Mouse (Mus musculus) embryonic facial prominence, embryonic 10.5 days (tissue): Measurements from ENCODE around the gene Ddx39. TPM values are rescaled to one million over a fixed set of nuclear protein-coding genes. Genes with fewer than 3 reads are reported as not detected.

Experiments
- DNase-seq: peaks from one replicate; pipeline ENCODE4 v3.0.0-alpha.2; 2017; ENCODE audit warnings: low spot score
- H3K27ac ChIP-seq: fragments of 300-500 bp; sonication (generic); replicated peaks from 2 replicates; pipeline ENCODE4 v1.5.1; 2016; ENCODE audit warnings: mild to moderate bottlenecking
- H3K27me3 ChIP-seq: fragments of 300-500 bp; sonication (generic); replicated peaks from 2 replicates; pipeline ENCODE4 v1.6.1; 2016; ENCODE audit warnings: low read depth, mild to moderate bottlenecking; ENCODE audit not compliant: poor library complexity, severe bottlenecking
- H3K36me3 ChIP-seq: fragments of 300-500 bp; sonication (generic); replicated peaks from 2 replicates; pipeline ENCODE4 v1.6.1; 2016; ENCODE audit warnings: mild to moderate bottlenecking, moderate library complexity
- H3K4me1 ChIP-seq: fragments of 300-500 bp; sonication (generic); 2 replicates; pipeline ENCODE4 v1.6.1; 2016
- H3K4me3 ChIP-seq: fragments of 300-500 bp; sonication (generic); 2 replicates; pipeline ENCODE4 v1.5.1; 2016; ENCODE audit warnings: mild to moderate bottlenecking, moderate library complexity
- H3K9me3 ChIP-seq: fragments of 300-500 bp; sonication (generic); 2 replicates; pipeline ENCODE4 v1.6.1; 2016; ENCODE audit warnings: mild to moderate bottlenecking
- WGBS: fragments of 180-500 bp; shearing (Covaris S2); methylation state at CpG from one replicate; pipeline ENCODE4 v1.1.7; 2016; 5-methylcytosine and 5-hydroxymethylcytosine counted together
- polyA plus RNA-seq: library from polyadenylated mRNA; unstranded; fragments of >200 nt; fragmentation: Nextera tagmentation; extraction: Ambion mirVana; gene quantifications from 2 replicates; pipeline ENCODE4 v1.2.1, GENCODE M21; 2016

The Ddx39 gene
- polyA plus RNA-seq, 1 experiment from 2014 or later, result 286 TPM

DNA sequence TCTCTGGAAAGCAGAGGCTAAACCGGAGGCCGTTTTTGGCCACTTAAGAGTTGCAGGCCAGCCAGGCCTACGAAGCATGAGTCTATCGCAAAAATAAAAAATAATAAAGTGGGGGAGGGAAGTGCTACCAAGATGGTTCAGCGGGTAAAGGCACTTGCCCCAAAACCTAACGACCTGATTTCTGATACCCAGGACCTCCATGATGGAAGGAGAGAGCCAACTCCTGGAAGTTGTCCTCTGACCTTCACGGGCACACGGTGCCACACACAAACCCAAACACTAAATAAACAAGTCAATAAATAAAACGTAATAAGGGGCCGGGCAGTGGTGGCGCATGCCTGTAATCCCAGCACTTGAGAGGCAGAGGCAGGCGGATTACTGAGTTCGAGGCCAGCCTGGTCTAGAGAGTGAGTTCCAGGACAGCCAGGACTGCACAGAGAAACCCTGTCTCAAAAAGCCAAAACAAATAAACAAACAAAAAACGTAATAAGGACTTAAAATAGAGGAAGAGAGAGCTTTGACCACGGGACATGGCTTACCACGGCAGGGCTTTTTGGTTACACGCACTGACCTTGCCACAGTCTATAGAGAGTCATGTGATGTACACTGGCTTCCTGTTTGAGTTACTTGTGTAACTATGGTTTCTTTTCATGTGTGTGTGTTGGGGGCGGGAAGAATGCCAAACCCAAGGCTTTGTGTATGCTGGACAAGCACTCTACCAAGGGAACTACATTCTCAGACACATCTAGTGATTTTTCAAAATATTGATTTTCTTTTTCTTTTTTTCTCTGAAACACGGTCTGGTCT is 27.1 kb downstream of the Ddx39 start:
- Histone ChIP-seq H3K27ac (no peak overlapping the region), H3K4me3 (peak overlapping the region; percentile 62)
- WGBS, result 73% methylated on average over 19 of the region's 19 CpGs

DNA sequence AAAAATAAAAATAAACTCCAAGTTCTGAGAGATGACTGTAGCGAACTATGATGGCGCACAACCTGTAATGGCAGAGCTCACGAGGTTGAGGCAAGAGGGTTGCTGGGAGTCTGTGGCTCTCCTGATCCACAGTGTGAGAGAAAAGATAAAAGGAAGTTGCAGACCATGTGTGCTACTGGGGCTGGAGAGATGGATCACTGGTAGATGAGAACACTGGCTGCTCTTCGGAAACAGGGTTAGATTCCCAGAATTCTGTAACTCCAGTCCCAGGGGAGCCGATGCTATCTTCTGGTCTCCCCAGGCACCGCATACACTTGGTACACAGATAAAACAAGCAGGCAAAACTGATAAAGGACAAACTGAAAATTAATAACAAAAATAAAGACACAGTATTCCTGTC is 28.0 kb downstream of the Ddx39 start:
- H3K36me3 ChIP-seq, result no peaks in the 10 kb centered on the region
- peaks cover 84% of the 10 kb centered on the region for H3K27me3 ChIP-seq
- no peak overlapping the region for H3K4me3 ChIP-seq
- H3K27ac ChIP-seq, result no peak overlapping the region
- no peaks in the 10 kb centered on the region for H3K9me3 ChIP-seq
- DNase-seq, result no peak
- 94% methylated on average over 6 of the region's 6 CpGs for WGBS
- peaks cover 44% of the 10 kb centered on the region for H3K4me1 ChIP-seq

More for the DNA sequence above, 27.1 kb downstream of the Ddx39 start:
- H3K27me3 ChIP-seq, result peaks cover 75% of the 10 kb centered on the region
- peaks cover 3% of the 10 kb centered on the region; the same call in 1 of the 2 replicates for H3K9me3 ChIP-seq
- H3K4me1 ChIP-seq, result peaks cover 42% of the 10 kb centered on the region
- no peaks in the 10 kb centered on the region for H3K36me3 ChIP-seq
- DNase-seq, result no peak

DNA sequence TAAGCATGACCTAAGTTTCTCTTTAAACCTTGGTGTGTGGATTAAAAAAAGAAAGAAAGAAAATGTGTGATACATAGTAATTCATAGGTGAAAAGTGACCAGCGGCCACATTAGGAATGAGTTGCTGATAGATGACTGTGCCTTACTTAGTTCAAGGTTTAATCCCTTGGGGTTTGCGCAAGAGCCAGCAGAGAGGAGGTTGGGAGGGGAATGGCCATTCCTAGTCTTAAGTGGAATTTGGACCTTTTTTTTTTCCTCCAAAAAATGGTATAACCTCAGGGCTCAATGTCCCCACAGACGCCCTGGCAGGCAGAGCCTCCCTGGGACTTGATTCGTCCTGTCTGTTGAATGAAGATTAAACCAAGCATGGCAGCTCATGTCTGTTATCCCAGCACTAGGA is 29.1 kb downstream of the Ddx39 start:
- no peak overlapping the region for H3K27ac ChIP-seq
- DNase-seq, result no peak
- WGBS, result 77% methylated on average over 4 of the region's 4 CpGs

DNA sequence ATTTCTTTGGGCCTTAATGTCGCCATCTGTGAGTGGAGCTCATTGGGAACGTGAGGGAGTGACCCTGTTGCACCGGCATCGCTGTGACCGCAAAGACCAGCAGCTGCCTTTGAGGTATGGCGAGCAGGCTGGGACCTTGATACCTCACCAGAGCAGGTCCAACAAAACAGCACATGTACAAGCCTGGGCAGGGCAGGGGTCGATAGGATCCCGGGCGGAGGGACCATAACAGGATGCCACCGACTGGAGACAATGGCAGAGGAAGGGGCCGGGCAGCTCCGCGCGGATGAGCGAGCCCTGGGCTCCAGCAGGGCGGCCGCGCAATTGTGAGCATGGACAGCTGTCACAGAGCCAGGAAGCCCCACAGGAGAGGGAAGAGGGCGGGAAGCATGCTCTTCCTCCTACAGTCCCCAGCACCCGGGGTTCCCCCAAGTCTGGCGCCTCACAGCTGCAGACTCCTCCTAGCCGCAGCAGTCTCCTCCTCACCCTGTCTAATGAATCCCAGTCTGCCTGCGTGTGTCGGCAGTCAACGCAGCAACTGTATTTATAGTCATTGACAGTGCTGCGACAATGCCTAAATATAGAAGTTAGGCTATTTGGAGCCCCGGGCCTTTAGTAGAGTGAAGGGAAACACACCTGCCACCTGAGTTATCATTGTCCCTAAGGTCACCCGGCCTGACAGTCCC is 32.8 kb downstream of the Ddx39 start:
- H3K9me3 ChIP-seq, result no peaks in the 10 kb centered on the region
- peak overlapping the region; percentile 68 for H3K27ac ChIP-seq
- H3K36me3 ChIP-seq, result no peaks in the 10 kb centered on the region
- peak overlapping the region; percentile 58 for H3K4me3 ChIP-seq
- DNase-seq, result peak; percentile 61
- peaks cover 24% of the 10 kb centered on the region for H3K4me1 ChIP-seq
- H3K27me3 ChIP-seq, result peaks cover 55% of the 10 kb centered on the region
- WGBS, result 2% methylated on average over 28 of the region's 28 CpGs

More for the DNA sequence above, 29.1 kb downstream of the Ddx39 start:
- Histone ChIP-seq H3K27me3 (peaks cover 88% of the 10 kb centered on the region), H3K9me3 (no peaks in the 10 kb centered on the region), H3K36me3 (no peaks in the 10 kb centered on the region), H3K4me3 (no peak overlapping the region), H3K4me1 (peaks cover 44% of the 10 kb centered on the region)

DNA sequence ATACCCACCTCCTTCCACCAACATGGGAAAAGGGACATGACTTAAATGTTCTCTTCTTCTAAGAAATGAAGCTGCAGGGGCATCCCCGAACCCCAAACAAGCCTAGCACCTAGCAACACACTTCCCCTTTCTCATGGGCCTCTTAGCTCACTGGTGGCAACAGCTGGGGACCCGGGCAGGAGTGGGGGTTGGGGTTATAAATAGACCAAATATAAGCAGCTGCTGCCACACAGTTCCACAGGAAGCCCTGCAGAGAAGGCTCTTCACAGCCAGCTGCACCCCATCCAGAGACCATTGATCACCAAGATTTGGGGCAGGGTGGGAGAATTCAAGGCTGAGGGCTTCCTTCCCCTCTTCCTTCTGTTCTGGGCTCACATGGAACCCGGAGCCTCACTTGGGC is 33.7 kb downstream of the Ddx39 start:
- H3K27ac ChIP-seq, result no peak overlapping the region
- H3K36me3 ChIP-seq, result no peaks in the 10 kb centered on the region
- 61% methylated on average over 3 of the region's 3 CpGs for WGBS
- no peak overlapping the region for H3K4me3 ChIP-seq
- peaks cover 52% of the 10 kb centered on the region for H3K27me3 ChIP-seq
- peaks cover 24% of the 10 kb centered on the region for H3K4me1 ChIP-seq
- DNase-seq, result no peak
- H3K9me3 ChIP-seq, result no peaks in the 10 kb centered on the region

DNA sequence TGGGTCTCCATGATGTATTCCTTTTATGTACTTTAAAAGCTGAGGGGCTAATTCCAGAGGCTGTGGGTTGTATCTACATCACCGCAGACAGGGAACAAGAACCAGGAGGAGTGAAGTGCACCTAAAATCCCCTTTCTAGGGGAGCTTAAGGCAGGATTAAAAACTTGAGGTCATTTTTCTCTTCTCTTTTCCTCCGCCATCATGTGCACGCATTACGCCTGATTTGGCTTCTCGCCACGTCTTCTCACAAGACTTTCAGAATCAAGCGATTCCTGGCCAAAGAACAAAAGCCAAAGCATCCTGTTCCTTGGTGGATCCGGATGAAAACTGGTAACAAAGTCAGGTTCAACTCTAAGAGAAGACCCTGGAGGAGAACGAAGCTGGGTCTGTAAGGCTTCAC is 34.3 kb downstream of the Ddx39 start:
- Histone ChIP-seq H3K27ac (no peak overlapping the region), H3K36me3 (no peaks in the 10 kb centered on the region), H3K4me3 (no peak overlapping the region), H3K9me3 (no peaks in the 10 kb centered on the region), H3K27me3 (peaks cover 51% of the 10 kb centered on the region), H3K4me1 (peaks cover 24% of the 10 kb centered on the region)
- 92% methylated on average over 9 of the region's 9 CpGs for WGBS
- DNase-seq, result no peak

DNA sequence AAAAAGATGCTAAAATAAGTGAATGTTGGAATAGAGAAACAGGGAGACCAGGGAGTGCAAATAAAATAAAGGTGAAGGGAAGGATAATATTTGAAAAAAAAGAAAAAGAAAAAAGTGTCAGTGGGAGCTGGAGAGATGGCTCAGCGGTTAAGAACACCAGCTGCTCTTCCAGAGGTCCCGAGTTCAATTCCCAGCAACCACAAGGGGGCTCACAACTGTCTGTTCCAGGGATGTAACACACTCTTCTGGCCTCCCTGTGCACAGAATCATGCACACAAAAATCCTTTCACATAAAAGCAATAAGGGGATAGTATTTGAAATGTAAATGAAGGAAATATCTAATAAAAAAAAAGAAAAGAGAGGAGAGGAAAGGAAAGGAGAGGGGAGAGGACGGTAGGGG is 39.2 kb downstream of the Ddx39 start:
- no peak for DNase-seq
- Histone ChIP-seq H3K4me3 (no peak overlapping the region), H3K4me1 (peaks cover 6% of the 10 kb centered on the region), H3K9me3 (no peaks in the 10 kb centered on the region), H3K27me3 (peaks cover 4% of the 10 kb centered on the region), H3K36me3 (no peaks in the 10 kb centered on the region), H3K27ac (no peak overlapping the region)
- WGBS, result 59% methylated on average over 2 of the region's 3 CpGs

DNA sequence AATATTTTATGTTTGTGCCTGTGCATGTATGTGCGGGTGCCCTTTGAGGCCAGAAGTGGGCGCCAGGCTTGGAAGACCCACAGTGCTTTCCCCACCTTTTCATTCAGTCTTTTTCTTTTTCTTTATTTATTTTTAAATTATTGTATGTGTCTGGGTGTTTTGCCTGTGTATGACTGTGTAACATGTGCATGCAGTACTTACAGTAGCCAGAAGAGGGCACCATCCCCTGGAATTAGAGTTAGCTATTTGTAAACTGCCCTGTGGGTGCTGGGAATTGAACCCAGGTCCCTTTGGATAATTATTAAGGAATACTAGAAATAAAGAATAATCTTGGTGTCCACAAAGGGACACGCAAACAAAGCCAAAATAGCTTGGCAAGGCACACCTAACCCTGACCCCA is 41.3 kb downstream of the Ddx39 start:
- H3K4me3 ChIP-seq, result no peak overlapping the region
- no peaks in the 10 kb centered on the region for H3K9me3 ChIP-seq
- WGBS, result 93% methylated on average over 3 of the region's 3 CpGs
- DNase-seq, result no peak
- H3K27me3 ChIP-seq, result no peaks in the 10 kb centered on the region; the same call in 1 of the 2 replicates
- no peaks in the 10 kb centered on the region for H3K36me3 ChIP-seq
- peaks cover 3% of the 10 kb centered on the region for H3K4me1 ChIP-seq
- H3K27ac ChIP-seq, result no peak overlapping the region

DNA sequence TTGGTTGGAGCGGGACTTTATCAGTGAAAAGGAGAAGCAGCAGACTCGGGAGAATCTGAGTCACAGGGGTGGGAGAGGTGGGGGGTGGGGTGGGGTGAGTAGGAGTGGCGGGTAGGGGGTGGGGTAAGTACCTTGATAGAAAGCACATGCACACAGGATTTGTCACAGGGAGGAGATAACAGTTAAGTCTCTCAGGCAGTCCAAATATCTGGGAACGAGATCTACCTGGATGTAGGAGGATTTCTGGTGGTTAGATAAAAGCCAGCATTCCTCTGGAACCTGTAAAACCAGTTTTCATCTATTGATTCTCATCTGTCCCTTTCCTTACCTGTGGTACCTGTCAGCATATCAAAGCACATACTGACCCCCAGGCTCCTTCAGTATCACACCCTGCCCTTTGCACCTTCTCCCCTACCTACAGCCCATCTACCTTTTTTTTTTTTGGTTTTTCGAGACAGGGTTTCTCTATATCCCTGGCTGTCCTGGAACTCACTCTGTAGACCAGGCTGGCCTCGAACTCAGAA is 42.2 kb downstream of the Ddx39 start:
- WGBS, result 77% methylated on average over 6 of the region's 6 CpGs
- Histone ChIP-seq H3K9me3 (no peaks in the 10 kb centered on the region), H3K27ac (no peak overlapping the region), H3K4me3 (no peak overlapping the region), H3K27me3 (peaks cover 3% of the 10 kb centered on the region; the same call in 1 of the 2 replicates), H3K4me1 (no peaks in the 10 kb centered on the region; the same call in 1 of the 2 replicates), H3K36me3 (no peaks in the 10 kb centered on the region)
- no peak for DNase-seq

DNA sequence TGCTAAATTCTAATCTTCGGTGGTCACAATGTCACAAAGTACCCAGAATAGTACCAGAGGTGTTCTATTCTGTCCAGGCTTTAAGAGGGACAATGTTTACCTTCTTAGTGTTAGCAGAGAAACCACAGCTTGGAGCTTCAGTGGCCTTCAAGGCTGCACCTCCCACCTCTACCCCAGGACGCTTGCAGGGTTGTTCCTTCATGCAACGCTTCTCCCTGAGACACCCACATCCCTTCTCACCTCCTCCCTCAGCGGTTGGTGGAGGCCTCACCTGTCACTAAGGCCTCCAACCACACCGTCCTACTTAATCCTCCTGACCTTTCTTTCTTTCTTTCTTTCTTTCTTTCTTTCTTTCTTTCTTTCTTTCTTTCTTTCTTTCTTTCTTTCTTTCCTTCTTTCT is 43.3 kb downstream of the Ddx39 start:
- WGBS, result 66% methylated on average over 5 of the region's 5 CpGs
- H3K27ac ChIP-seq, result no peak overlapping the region
- H3K4me1 ChIP-seq, result no peaks in the 10 kb centered on the region; the same call in 1 of the 2 replicates
- peaks cover 8% of the 10 kb centered on the region; the same call in 1 of the 2 replicates for H3K27me3 ChIP-seq
- no peaks in the 10 kb centered on the region for H3K36me3 ChIP-seq
- no peak for DNase-seq
- no peaks in the 10 kb centered on the region for H3K9me3 ChIP-seq
- no peak overlapping the region for H3K4me3 ChIP-seq

DNA sequence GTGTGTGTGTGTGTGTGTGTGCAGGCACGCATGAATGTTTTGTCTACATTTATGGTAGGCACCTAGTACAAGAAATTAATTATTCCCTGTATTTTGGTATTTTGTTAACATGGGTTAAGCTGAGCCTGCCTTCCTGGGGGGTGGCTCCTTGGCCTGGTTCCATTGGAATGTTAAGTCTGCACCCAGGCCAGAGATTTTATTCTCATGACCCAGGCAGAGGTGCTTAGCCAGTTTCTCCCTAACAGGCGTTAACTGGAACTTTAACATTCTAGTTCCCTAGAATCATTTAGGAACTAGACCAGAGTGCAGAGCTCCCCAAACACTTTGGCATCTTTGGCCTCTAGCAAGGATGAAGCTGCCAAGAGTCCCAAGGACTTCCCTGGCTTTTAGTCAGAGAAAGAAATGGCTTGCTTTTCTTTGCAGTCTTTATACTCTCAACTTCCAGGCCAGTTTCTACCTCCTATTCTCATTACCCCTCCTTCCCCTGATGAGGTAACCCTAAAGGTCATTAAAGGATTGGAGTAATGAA is 44.3 kb downstream of the Ddx39 start:
- Histone ChIP-seq H3K9me3 (no peaks in the 10 kb centered on the region), H3K4me3 (no peak overlapping the region), H3K27ac (no peak overlapping the region), H3K27me3 (peaks cover 8% of the 10 kb centered on the region; the same call in 1 of the 2 replicates), H3K36me3 (no peaks in the 10 kb centered on the region), H3K4me1 (no peaks in the 10 kb centered on the region; the same call in 1 of the 2 replicates)
- no peak for DNase-seq
- 82% methylated on average over 2 of the region's 2 CpGs for WGBS

DNA sequence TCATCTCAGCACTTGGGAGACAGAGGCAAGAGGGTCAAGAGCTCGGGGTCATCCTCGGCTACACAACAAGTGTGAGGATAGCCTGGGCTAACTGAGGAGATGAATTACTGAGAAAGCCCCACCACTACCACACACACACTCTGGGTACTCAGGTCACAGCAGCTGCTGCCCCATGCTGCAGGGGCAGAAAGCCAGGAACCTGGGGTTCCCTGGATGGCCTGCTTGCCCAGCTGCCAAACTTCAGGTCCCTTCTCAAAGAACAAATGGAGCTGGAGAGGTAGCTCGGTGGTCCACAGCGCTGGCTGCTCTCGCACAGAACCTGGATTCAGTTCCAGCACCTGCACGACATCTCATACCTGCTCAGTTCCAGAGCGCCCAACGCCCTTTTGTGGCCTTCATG is 49.1 kb downstream of the Ddx39 start:
- WGBS, result 93% methylated on average over 8 of the region's 8 CpGs
- Histone ChIP-seq H3K27ac (no peak overlapping the region), H3K4me1 (no peaks in the 10 kb centered on the region; the same call in 1 of the 2 replicates), H3K27me3 (peaks cover 8% of the 10 kb centered on the region; the same call in 1 of the 2 replicates), H3K9me3 (peaks cover 4% of the 10 kb centered on the region; the same call in 1 of the 2 replicates), H3K36me3 (no peaks in the 10 kb centered on the region), H3K4me3 (no peak overlapping the region)
- DNase-seq, result no peak
